Mouse (Mus musculus): Measurements from ENCODE around the gene Hpn. TPM values are rescaled to one million over a fixed set of nuclear protein-coding genes. Genes with fewer than 3 reads are reported as not detected.

Gene Hpn
- polyA plus RNA-seq (2014; fragmentation: Illumina TruSeq; extraction: RNeasy Lipid Tissue Mini Kit (QIAGEN cat#74804); ENCODE audit: low read depth, low replicate concordance), result 18.4 TPM

GRCm38 (mm10) chr7:31115182-31115581 lies at the start of gene Hpn:
TSS of gene Hpn (minus strand) at chr7:31115290.

GRCm38 (mm10) chr7:31155296-31156033 lies 40.4 kb upstream of the Hpn start, which contains the start of gene Gramd1a:
TSS of gene Gramd1a (minus strand) at chr7:31155896.

GRCm38 (mm10) chr7:31126851-31127724 lies 12.0 kb upstream of the Hpn start, which contains the start of gene Scn1b:
TSS of gene Scn1b (minus strand) at chr7:31127003.

GRCm38 (mm10) chr7:31076492-31076891 lies 38.6 kb downstream of the Hpn start, which contains the start of gene Fxyd3:
TSS of gene Fxyd3 (minus strand) at chr7:31076704.

GRCm38 (mm10) chr7:31059108-31059507 lies 56.0 kb downstream of the Hpn start, which contains the start of gene Lgi4:
TSS of gene Lgi4 (plus strand) at chr7:31059342.

GRCm38 (mm10) chr7:31057071-31057470 lies 58.0 kb downstream of the Hpn start, which contains the start of gene Fxyd1:
TSS of gene Fxyd1 (minus strand) at chr7:31057199.

GRCm38 (mm10) chr7:31051321-31052021 lies 63.6 kb downstream of the Hpn start, which contains the start of gene Fxyd7:
TSS of gene Fxyd7 (minus strand) at chr7:31051467.

Other genes with a start within 250 kb of the Hpn start
- 0.56 TPM for gene Cd22, start 234.9 kb downstream of the Hpn start, polyA plus RNA-seq (2014; fragmentation: Illumina TruSeq; extraction: RNeasy Lipid Tissue Mini Kit (QIAGEN cat#74804); ENCODE audit: low read depth, low replicate concordance)
- 0.88 TPM for gene Mag, start 200.4 kb downstream of the Hpn start, polyA plus RNA-seq (2014; fragmentation: Illumina TruSeq; extraction: RNeasy Lipid Tissue Mini Kit (QIAGEN cat#74804); ENCODE audit: low read depth, low replicate concordance)
- not detected for gene Hamp2, start 190.6 kb downstream of the Hpn start, polyA plus RNA-seq (2014; fragmentation: Illumina TruSeq; extraction: RNeasy Lipid Tissue Mini Kit (QIAGEN cat#74804); ENCODE audit: low read depth, low replicate concordance)
- gene Hamp, start 171.3 kb downstream of the Hpn start, polyA plus RNA-seq (2014; fragmentation: Illumina TruSeq; extraction: RNeasy Lipid Tissue Mini Kit (QIAGEN cat#74804); ENCODE audit: low read depth, low replicate concordance), result not detected
- gene Usf2, start 158.5 kb downstream of the Hpn start, polyA plus RNA-seq (2014; fragmentation: Illumina TruSeq; extraction: RNeasy Lipid Tissue Mini Kit (QIAGEN cat#74804); ENCODE audit: low read depth, low replicate concordance), result 105 TPM
- gene Lsr, start 141.8 kb downstream of the Hpn start, polyA plus RNA-seq (2014; fragmentation: Illumina TruSeq; extraction: RNeasy Lipid Tissue Mini Kit (QIAGEN cat#74804); ENCODE audit: low read depth, low replicate concordance), result 45.5 TPM
- 13.2 TPM for gene Fam187b, start 141.5 kb downstream of the Hpn start, polyA plus RNA-seq (2014; fragmentation: Illumina TruSeq; extraction: RNeasy Lipid Tissue Mini Kit (QIAGEN cat#74804); ENCODE audit: low read depth, low replicate concordance)
- 69.0 TPM for gene Fxyd5, start 72.8 kb downstream of the Hpn start, polyA plus RNA-seq (2014; fragmentation: Illumina TruSeq; extraction: RNeasy Lipid Tissue Mini Kit (QIAGEN cat#74804); ENCODE audit: low read depth, low replicate concordance)
- gene Fxyd7, start 63.8 kb downstream of the Hpn start, polyA plus RNA-seq (2014; fragmentation: Illumina TruSeq; extraction: RNeasy Lipid Tissue Mini Kit (QIAGEN cat#74804); ENCODE audit: low read depth, low replicate concordance), result 0.88 TPM
- gene Fxyd1, start 58.1 kb downstream of the Hpn start, polyA plus RNA-seq (2014; fragmentation: Illumina TruSeq; extraction: RNeasy Lipid Tissue Mini Kit (QIAGEN cat#74804); ENCODE audit: low read depth, low replicate concordance), result 169 TPM
- gene Lgi4, start 55.9 kb downstream of the Hpn start, polyA plus RNA-seq (2014; fragmentation: Illumina TruSeq; extraction: RNeasy Lipid Tissue Mini Kit (QIAGEN cat#74804); ENCODE audit: low read depth, low replicate concordance), result 5.6 TPM
- gene Fxyd3, start 38.6 kb downstream of the Hpn start, polyA plus RNA-seq (2014; fragmentation: Illumina TruSeq; extraction: RNeasy Lipid Tissue Mini Kit (QIAGEN cat#74804); ENCODE audit: low read depth, low replicate concordance), result 48.8 TPM
- gene Scn1b, start 11.7 kb upstream of the Hpn start, polyA plus RNA-seq (2014; fragmentation: Illumina TruSeq; extraction: RNeasy Lipid Tissue Mini Kit (QIAGEN cat#74804); ENCODE audit: low read depth, low replicate concordance), result 15.7 TPM
- 39.2 TPM for gene Gramd1a, start 40.6 kb upstream of the Hpn start, polyA plus RNA-seq (2014; fragmentation: Illumina TruSeq; extraction: RNeasy Lipid Tissue Mini Kit (QIAGEN cat#74804); ENCODE audit: low read depth, low replicate concordance)
- gene Scgb2b2, start 175.2 kb upstream of the Hpn start, polyA plus RNA-seq (2014; fragmentation: Illumina TruSeq; extraction: RNeasy Lipid Tissue Mini Kit (QIAGEN cat#74804); ENCODE audit: low read depth, low replicate concordance), result not detected
- gene Scgb1b2, start 176.5 kb upstream of the Hpn start, polyA plus RNA-seq (2014; fragmentation: Illumina TruSeq; extraction: RNeasy Lipid Tissue Mini Kit (QIAGEN cat#74804); ENCODE audit: low read depth, low replicate concordance), result not detected
- not detected for gene Scgb2b3, start 246.8 kb upstream of the Hpn start, polyA plus RNA-seq (2014; fragmentation: Illumina TruSeq; extraction: RNeasy Lipid Tissue Mini Kit (QIAGEN cat#74804); ENCODE audit: low read depth, low replicate concordance)